Mouse (Mus musculus) cortical plate, adult 2 months (tissue): ENCODE measurements around the gene 1700015G11Rik.

Experiments
- CTCF ChIP-seq: fragments of 200-500 bp; IDR thresholded peaks from 2 replicates; pipeline ENCODE4 v1.5.1; 2011; ENCODE audit warnings: mild to moderate bottlenecking, control low read depth, low read length; ENCODE audit not compliant: insufficient read depth; ENCODE audit errors: extremely low read depth
- POLR2A ChIP-seq: fragments of 200-500 bp; IDR thresholded peaks from 2 replicates; pipeline ENCODE4 v1.6.1; 2011; ENCODE audit warnings: mild to moderate bottlenecking, low read length, control low read depth; ENCODE audit not compliant: insufficient read depth; ENCODE audit errors: extremely low read depth

- TF ChIP-seq POLR2A (no peak), CTCF (no peak)
These were observed 29.8 kb downstream of the 1700015G11Rik start for GRCm38 (mm10) chr7:51985763-51986162.
